Mouse (Mus musculus) fat pad, adult 2 months (tissue): ENCODE data around the gene Ccr8.

Source experiments
- DNase-seq: peaks from one replicate; pipeline ENCODE4 v3.0.0-alpha.2; 2011; ENCODE audit warnings: low read depth, low spot score; ENCODE audit errors: extremely low read depth

Ccr8 gene

DNA sequence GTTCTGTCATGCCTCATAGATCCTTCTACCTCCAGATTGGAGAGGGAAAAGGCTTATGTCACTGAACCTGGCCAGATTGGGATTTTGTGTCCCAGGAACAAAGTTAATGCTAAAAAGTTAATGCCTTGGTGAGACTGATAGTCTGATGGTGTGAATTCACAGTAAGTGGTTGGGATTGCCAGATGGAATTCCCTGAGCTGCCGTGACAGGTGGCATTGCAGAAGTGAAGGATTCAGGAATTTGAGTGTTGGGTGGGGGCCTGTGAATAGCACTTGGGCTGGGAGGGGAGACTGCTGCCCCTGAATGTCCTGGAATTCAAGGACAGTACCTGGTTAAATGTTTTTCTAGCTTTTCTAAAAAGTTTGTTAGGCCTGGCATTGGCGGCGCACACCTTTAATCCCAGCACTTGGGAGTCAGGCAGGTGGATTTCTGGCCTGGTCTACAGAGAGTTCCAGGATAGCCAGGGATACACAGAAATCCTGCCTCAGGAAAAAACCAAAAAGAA is 39.9 kb downstream of the Ccr8 start:
- no peak for DNase-seq

DNA sequence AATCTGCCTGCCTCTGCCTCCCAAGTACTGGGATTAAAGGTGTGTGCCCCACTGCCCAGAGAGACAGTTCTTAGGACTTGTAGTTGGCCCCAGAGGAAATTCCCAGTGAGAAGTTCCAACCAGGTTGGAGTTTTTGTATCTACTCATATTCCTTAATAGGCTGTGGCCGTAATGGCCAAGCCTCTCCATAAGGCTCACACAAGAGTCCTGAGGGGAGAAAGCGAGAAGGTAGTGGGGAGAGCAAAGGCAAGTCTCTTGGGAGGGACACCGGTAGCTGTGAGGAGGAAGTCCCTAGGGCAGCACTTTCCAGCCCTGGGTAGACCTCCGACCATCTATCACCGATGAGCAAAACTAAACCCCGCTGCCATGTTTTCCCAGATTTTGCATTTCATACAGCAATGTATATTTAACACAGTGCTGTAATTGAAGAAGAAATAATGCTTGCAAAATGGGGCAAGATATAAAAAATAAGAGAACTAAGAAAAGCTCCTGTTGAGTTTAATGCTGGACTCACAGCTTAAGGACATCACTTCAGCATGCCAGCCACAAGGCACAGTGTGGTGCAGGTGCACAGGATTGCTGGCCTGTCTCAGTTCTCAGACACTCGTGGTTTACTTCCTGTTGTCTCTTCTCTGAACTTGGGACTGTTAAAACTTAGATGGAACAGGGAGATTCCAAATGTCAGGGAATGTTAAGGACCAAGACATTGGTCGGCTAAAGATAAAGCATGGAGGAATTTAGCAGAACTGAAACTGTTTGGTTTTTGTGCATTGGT is 41.3 kb downstream of the Ccr8 start:
- no peak for DNase-seq

DNA sequence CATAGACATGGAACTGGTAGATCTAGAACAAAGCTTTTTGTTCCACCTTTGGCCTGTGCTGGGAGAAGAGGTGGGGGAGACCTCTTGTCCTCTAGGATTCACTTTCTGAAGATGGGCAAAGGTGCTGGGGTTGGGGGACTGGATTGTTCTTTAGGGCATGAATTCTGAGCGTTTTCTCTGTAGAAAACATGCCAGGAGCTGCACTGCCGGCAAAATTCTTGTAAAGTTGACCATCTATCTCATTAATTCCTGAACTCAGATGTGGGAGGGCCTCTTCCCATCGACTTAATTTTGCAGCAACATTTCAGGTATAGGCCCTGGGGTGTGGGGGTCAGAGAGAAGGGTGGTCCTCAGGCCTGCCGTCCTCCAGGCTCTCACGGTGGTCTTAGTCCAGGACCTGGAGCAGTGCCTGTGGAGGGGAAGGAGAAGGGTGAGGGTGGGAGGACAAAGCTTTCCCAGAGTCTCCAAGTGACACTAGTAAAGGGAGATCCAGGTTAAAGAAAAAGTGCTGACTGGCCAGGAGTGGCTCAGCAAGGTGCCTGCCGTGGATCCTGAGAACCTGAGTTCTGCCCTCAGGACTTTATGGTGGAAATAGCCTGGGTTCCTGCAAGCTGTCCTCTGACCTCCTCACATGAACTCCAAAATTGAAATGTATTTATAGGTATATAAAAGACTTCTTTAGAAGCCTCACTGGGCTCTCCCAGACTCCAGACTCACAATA is 42.0 kb downstream of the Ccr8 start:
- DNase-seq = no peak

DNA sequence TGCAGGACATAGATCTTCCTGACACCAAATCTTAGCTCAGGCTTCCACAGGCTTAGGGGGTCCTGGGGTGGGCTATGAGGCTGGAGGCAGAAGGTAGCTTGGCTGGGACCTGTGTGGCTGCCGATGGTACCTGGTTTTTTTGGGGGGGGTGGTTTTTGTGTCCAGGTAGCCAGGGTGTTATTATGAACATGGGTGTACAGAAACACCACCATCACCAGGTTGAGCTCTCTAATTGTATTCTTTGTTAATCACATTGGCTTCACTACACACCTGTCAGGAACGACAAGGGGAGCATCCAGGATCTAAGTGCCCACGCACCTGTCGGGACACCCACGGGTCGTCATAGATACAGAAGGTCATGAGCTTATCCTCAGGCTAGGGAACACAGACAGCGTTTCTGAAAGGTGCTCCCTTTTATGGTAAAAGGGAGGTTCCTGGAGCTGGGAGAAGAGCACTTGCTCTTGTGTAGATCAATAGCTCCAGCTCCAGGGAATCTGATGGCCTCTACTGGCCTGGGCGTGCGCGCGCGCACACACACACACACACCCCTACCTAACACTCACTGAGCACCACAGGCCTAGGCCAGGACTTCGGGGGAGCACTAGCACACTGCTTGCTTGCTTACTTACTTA is 42.7 kb downstream of the Ccr8 start:
- DNase-seq = no peak

DNA sequence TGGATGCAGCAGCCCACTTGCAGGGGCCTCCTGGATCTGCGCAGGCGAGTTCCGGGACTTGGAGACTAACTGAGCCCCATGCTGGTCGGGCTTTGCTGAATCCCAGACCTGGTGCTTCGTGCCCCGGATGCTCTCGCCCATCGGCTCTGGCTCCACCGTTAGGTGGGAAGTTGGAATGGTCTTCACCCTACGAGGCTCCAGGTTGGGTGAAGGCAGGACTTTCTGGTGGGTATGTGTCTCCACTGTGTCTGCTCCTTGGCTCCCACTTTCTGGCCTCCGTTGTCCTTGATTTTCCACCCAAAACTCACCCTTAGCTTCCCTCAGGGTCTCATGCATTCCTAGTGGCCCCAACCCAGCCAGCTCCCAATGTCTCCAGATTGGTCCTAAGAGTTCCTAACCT is 43.5 kb downstream of the Ccr8 start:
- no peak for DNase-seq

DNA sequence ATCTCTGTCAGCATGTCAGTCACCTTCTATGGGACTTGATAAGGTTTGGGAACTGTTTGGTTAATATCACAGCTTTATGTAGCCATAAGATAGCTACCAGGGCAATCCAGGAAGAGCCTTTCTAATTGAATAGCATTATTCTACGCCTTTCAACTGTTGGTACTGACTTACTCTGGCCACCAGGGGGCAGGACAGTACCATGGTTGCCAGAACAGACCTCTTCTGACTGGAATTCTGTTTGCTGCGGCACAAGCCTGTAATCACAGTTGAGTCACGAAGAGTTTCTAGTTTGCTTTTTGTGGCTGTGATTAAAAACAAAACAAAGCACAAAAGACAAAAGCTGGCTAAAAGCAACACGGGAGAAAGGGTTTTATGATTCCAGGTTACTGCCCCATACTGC is 48.7 kb downstream of the Ccr8 start:
- DNase-seq = no peak

DNA sequence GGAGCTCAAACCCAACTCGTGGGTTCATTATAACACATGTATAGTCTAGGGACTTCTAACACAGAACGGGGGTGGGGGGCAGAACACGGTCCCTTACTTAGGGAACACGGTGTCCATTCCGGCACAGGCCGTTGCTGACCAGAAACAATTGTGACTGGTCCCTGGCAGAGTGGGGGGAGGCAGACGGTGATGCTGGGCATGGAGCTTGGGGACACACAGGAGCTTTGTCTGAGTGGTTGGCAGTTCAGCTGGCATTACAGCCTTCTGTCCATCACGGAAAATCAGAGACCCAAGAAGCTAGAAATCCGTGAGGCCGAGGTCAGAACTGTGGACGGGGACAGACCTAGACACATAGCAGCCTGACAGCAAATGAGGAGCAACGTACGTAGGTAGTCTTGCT is 52.6 kb downstream of the Ccr8 start:
- DNase-seq = no peak
